Mouse (Mus musculus) brain, adult 10 weeks (tissue): ENCODE results near the gene Anxa9. TPM values are rescaled to one million over a fixed set of nuclear protein-coding genes. Genes with fewer than 3 reads are reported as not detected.

Experiments
- polyA plus RNA-seq: library from polyadenylated mRNA; stranded (reverse); fragments of 350-450 nt; fragmentation: Illumina TruSeq; extraction: RNeasy Lipid Tissue Mini Kit (QIAGEN cat#74804); gene quantifications from one replicate; pipeline ENCODE4 v1.2.3, GENCODE M21; 2015; ENCODE audit warnings: low read depth, low replicate concordance

Gene Anxa9
- 0.73 TPM for polyA plus RNA-seq

GRCm38 (mm10) chr3:95307100-95307499 lies at the start of gene Anxa9:
TSS of gene Anxa9 (minus strand) at chr3:95307176.

GRCm38 (mm10) chr3:95314486-95315093 lies 7.6 kb upstream of the Anxa9 start, which contains the start of gene Cers2:
TSS of gene Cers2 (plus strand) at chr3:95314791.

GRCm38 (mm10) chr3:95281216-95282126 lies 25.5 kb downstream of the Anxa9 start, which contains the start of the genes Mindy1 and Prune1:
TSS of gene Mindy1 (plus strand) at chr3:95281345.
TSS of gene Prune1 (minus strand) at chr3:95282076.

GRCm38 (mm10) chr3:95250783-95251424 lies 56.1 kb downstream of the Anxa9 start, which contains the start of gene Bnipl:
TSS of gene Bnipl (minus strand) at chr3:95251193.

Other genes with a start within 250 kb of the Anxa9 start
- gene Pip5k1a, start 200.2 kb downstream of the Anxa9 start, polyA plus RNA-seq: 44.0 TPM
- 44.7 TPM for gene Vps72, start 196.2 kb downstream of the Anxa9 start, polyA plus RNA-seq
- gene Tmod4, start 182.7 kb downstream of the Anxa9 start, polyA plus RNA-seq: 1.2 TPM
- gene Scnm1, start 173.2 kb downstream of the Anxa9 start, polyA plus RNA-seq: 83.6 TPM
- gene Lysmd1, start 173.1 kb downstream of the Anxa9 start, polyA plus RNA-seq: 24.7 TPM
- gene Tnfaip8l2, start 164.8 kb downstream of the Anxa9 start, polyA plus RNA-seq: 5.0 TPM
- 14.4 TPM for gene Sema6c, start 146.7 kb downstream of the Anxa9 start, polyA plus RNA-seq
- gene Gabpb2, start 89.3 kb downstream of the Anxa9 start, polyA plus RNA-seq: 7.1 TPM
- 68.9 TPM for gene Cdc42se1, start 78.4 kb downstream of the Anxa9 start, polyA plus RNA-seq
- gene Mllt11, start 75.0 kb downstream of the Anxa9 start, polyA plus RNA-seq: 414 TPM
- gene Gm128, start 65.6 kb downstream of the Anxa9 start, polyA plus RNA-seq: 0.30 TPM
- gene Bnipl, start 56.0 kb downstream of the Anxa9 start, polyA plus RNA-seq: not detected
- gene Mindy1, start 25.8 kb downstream of the Anxa9 start, polyA plus RNA-seq: 26.8 TPM
- 23.6 TPM for gene Prune1, start 25.1 kb downstream of the Anxa9 start, polyA plus RNA-seq
- gene Cers2, start 7.6 kb upstream of the Anxa9 start, polyA plus RNA-seq: 101 TPM
- gene Setdb1, start 50.0 kb upstream of the Anxa9 start, polyA plus RNA-seq: 22.1 TPM
- not detected for gene 4930558C23Rik, start 95.7 kb upstream of the Anxa9 start, polyA plus RNA-seq
- 29.8 TPM for gene Arnt, start 127.2 kb upstream of the Anxa9 start, polyA plus RNA-seq
- gene Ctsk, start 192.1 kb upstream of the Anxa9 start, polyA plus RNA-seq: 6.2 TPM
- gene Ctss, start 219.6 kb upstream of the Anxa9 start, polyA plus RNA-seq: 136 TPM